Mouse (Mus musculus): Measurements from ENCODE around the gene Tff2.

DNA sequence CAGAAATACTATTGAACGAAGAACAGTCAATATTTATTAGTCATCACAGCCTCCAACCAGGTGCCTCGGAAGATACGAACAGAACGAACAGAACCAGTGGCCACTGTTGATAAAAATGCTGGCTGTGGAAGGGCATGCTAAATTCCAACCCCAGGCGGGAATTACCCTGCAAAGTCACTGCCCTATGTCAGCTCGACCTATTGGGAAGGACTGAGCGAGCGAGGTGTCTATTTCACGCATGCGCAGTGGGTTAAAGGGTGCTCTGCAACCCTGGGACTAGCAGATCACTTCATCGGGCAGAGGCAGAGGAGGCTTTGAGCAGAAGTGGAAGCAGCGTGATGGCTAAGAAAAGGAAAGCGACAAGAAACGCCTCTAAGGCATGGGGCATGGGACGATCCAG lies 10.3 kb downstream of the Tff2 start:
- TF ChIP-seq CTCF (IDR thresholded peaks at IDR 0.05; ENCODE audit: low read depth) (no peak), EP300 (IDR thresholded peaks at IDR 0.05; ENCODE audit: low read depth) (no peak)
